Mouse (Mus musculus): ENCODE results near the gene Trim16. TPM values are rescaled to one million over a fixed set of nuclear protein-coding genes. Genes with fewer than 3 reads are reported as not detected.

The Trim16 gene
- 14.9 and 16.3 TPM in 2 replicates for polyA plus RNA-seq (2015; fragmentation: Nextera tagmentation; extraction: Ambion mirVana)

- Histone ChIP-seq H3K9ac (peak within 1 kb of the TSS; percentile 41), H3K27me3 (no peaks in the 10 kb centered on the region), H3K9me3 (replicated peaks) (no peaks in the 10 kb centered on the region), H3K4me3 (replicated peaks) (peak within 1 kb of the TSS; percentile 48), H3K27ac (peak within 1 kb of the TSS; percentile 88), H3K36me3 (0 out of 2 replicates have a peak, but pooled peaks cover 2% of the 10 kb centered on the region), H3K4me2 (peak within 1 kb of the TSS; percentile 69), H3K4me1 (peaks cover 42% of the 10 kb centered on the region)
- 3% methylated on average over 15 of the region's 15 CpGs for WGBS
- peak; percentile 78 for ATAC-seq (replicated peaks; ENCODE audit: low FRiP score)
Observed at GRCm38 (mm10) chr11:62820059-62820541, at the start of gene Trim16. TSS of gene Trim16 (plus strand) at chr11:62820231.

GRCm38 (mm10) chr11:62776510-62776909 is 43.5 kb upstream of the Trim16 start:
- H3K9ac ChIP-seq = no peak overlapping the region
- 95% methylated on average over 7 of the region's 7 CpGs for WGBS
- peaks cover 47% of the 10 kb centered on the region for H3K36me3 ChIP-seq
- no peak overlapping the region for H3K4me2 ChIP-seq
- peaks cover 34% of the 10 kb centered on the region for H3K9me3 ChIP-seq (replicated peaks)
- no peaks in the 10 kb centered on the region for H3K27me3 ChIP-seq
- no peak for ATAC-seq (replicated peaks; ENCODE audit: low FRiP score)
- no peaks in the 10 kb centered on the region for H3K4me1 ChIP-seq
- no peak overlapping the region for H3K4me3 ChIP-seq (replicated peaks)
- H3K27ac ChIP-seq = no peak overlapping the region

DNA sequence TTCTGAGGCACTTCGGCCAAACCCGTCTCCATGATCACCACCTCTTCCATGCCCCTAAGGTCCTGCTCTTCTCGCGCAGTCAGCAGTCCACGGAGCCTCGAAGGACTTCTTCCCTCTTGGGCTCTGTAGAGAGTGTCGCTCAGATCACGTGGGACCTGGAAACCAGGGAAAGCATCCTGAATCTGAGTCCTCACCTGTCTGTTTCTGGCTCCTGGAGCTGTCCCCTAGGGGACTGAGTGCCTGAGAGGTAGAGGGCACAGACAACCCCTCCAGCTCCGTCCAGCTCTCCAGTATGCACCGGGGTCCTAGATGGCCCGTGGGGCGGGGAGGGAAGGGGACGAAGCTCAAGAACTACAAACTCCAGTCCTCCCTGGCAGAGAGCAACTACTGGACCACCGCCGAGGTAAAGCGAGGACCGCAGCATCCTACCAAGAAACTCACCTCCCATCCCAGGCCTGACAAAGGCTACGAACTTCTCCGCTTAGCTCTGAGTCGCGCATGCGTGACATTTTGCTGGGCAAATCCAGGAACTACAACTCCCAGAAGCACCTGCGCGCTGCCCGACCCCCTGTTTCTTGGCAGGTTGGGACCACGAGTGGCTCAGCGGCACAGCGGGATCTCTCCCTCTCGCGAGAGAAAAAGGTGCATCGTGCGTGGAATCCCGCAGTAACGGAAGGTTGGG is 31.0 kb upstream of the Trim16 start, which contains the start of gene Zfp286:
Zfp286 (minus strand) TSS at position 528 of the 682 bp plus-strand sequence.
- H3K4me3 ChIP-seq (replicated peaks) = peak within 1 kb of the TSS; percentile 63
- H3K27ac ChIP-seq = no peak within 1 kb of the TSS
- peak; percentile 95 for ATAC-seq (replicated peaks; ENCODE audit: low FRiP score)
- peaks cover 9% of the 10 kb centered on the region for H3K4me1 ChIP-seq
- H3K4me2 ChIP-seq = peak within 1 kb of the TSS; percentile 90
- peak within 1 kb of the TSS; percentile 70 for H3K9ac ChIP-seq
- WGBS = 6% methylated on average over 34 of the region's 34 CpGs
- peaks cover 24% of the 10 kb centered on the region for H3K36me3 ChIP-seq
- no peaks in the 10 kb centered on the region for H3K27me3 ChIP-seq
- H3K9me3 ChIP-seq (replicated peaks) = no peaks in the 10 kb centered on the region

DNA sequence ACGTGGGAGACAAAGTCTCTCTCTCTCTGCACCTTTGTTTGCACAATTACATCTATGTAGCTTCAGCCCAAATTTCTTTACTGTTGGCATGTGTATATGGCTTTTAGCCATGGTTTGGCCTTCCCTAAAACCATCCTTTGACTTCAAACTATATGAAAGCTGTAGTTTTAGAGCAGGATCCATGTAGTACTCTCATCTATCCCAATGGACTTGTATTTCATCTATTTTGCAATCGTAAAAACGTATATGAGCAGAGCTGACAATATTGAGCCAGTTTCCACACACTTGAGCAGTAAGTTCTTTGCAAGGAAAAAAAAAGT is 30.5 kb upstream of the Trim16 start:
- H3K9me3 ChIP-seq (replicated peaks) = no peaks in the 10 kb centered on the region
- H3K27me3 ChIP-seq = no peaks in the 10 kb centered on the region
- peaks cover 9% of the 10 kb centered on the region for H3K4me1 ChIP-seq
- no peak for ATAC-seq (replicated peaks; ENCODE audit: low FRiP score)
- H3K27ac ChIP-seq = no peak overlapping the region
- H3K4me3 ChIP-seq (replicated peaks) = peak overlapping the region; percentile 63
- peak overlapping the region; percentile 70; the same call in 1 of the 2 replicates for H3K9ac ChIP-seq
- peak overlapping the region; percentile 90 for H3K4me2 ChIP-seq
- H3K36me3 ChIP-seq = peaks cover 19% of the 10 kb centered on the region
- 52% methylated on average over 3 of the region's 3 CpGs for WGBS

- Histone ChIP-seq H3K27ac (no peak overlapping the region), H3K27me3 (no peaks in the 10 kb centered on the region), H3K4me2 (no peak overlapping the region), H3K9me3 (replicated peaks) (no peaks in the 10 kb centered on the region), H3K4me3 (replicated peaks) (no peak overlapping the region), H3K36me3 (no peaks in the 10 kb centered on the region), H3K9ac (no peak overlapping the region), H3K4me1 (no peaks in the 10 kb centered on the region)
- ATAC-seq (replicated peaks; ENCODE audit: low FRiP score) = no peak
- WGBS = 56% methylated on average over 13 of the region's 13 CpGs
Observed at GRCm38 (mm10) chr11:62804119-62804518, 15.9 kb upstream of the Trim16 start.

- Histone ChIP-seq H3K4me3 (replicated peaks) (no peak overlapping the region), H3K9me3 (replicated peaks) (no peaks in the 10 kb centered on the region), H3K9ac (no peak overlapping the region), H3K4me1 (no peaks in the 10 kb centered on the region), H3K27ac (no peak overlapping the region), H3K27me3 (no peaks in the 10 kb centered on the region), H3K36me3 (no peaks in the 10 kb centered on the region), H3K4me2 (no peak overlapping the region)
- WGBS = 96% methylated on average over 2 of the region's 2 CpGs
- ATAC-seq (replicated peaks; ENCODE audit: low FRiP score) = no peak
Observed at GRCm38 (mm10) chr11:62807965-62808364, 12.1 kb upstream of the Trim16 start.

DNA sequence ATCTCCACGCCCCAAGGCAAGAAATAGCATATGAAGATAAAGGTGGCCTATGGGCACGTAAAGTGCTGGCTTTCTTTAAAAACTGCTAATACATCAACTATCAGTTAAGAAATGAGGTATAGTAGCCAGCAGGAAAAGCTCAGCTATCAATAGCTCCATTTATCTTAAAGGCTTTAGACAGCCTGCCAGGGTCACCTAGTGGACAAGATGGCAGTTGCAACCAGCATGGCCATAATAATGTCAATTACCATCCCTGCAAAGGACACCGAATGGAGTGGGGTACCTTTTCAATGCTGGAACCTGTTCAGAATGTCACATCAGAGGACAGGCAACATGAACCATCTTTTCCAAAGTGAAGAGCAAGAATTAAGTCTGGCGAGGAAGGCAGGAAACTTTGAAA is 10.8 kb upstream of the Trim16 start:
- no peak overlapping the region for H3K4me3 ChIP-seq (replicated peaks)
- WGBS = 63% methylated on average over 4 of the region's 4 CpGs
- no peak for ATAC-seq (replicated peaks; ENCODE audit: low FRiP score)

DNA sequence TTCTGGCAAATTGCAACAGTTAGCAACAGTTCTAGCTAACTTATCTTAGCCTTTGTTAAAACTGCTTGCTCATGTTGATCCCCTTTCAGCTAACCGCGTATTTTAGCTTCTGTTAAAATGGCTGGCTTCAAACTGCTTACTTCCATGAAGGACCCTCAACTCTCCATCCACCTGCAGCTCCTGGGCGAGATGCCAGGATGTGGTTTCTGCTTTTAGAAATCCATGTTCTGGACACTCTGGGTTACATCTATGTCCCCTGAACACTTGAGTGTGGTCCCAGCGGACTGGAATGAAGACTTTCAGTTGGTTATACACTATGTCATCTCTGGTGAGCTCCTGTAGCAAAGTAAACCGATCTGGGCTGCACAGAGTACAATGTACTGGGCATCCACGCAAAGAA is 7.8 kb upstream of the Trim16 start:
- H3K36me3 ChIP-seq = no peaks in the 10 kb centered on the region
- no peaks in the 10 kb centered on the region for H3K27me3 ChIP-seq
- 0 out of 2 replicates have a peak, but pooled peaks cover 4% of the 10 kb centered on the region for H3K4me1 ChIP-seq
- H3K9ac ChIP-seq = no peak overlapping the region
- no peak overlapping the region for H3K4me2 ChIP-seq
- H3K4me3 ChIP-seq (replicated peaks) = no peak overlapping the region
- WGBS = 89% methylated on average over 6 of the region's 6 CpGs
- no peak overlapping the region for H3K27ac ChIP-seq
- no peak for ATAC-seq (replicated peaks; ENCODE audit: low FRiP score)
- H3K9me3 ChIP-seq (replicated peaks) = no peaks in the 10 kb centered on the region

More for the DNA sequence above, 10.8 kb upstream of the Trim16 start:
- Histone ChIP-seq H3K27me3 (no peaks in the 10 kb centered on the region), H3K27ac (no peak overlapping the region), H3K9ac (no peak overlapping the region), H3K4me1 (0 out of 2 replicates have a peak, but pooled peaks cover 4% of the 10 kb centered on the region), H3K36me3 (no peaks in the 10 kb centered on the region), H3K9me3 (replicated peaks) (no peaks in the 10 kb centered on the region), H3K4me2 (no peak overlapping the region)

DNA sequence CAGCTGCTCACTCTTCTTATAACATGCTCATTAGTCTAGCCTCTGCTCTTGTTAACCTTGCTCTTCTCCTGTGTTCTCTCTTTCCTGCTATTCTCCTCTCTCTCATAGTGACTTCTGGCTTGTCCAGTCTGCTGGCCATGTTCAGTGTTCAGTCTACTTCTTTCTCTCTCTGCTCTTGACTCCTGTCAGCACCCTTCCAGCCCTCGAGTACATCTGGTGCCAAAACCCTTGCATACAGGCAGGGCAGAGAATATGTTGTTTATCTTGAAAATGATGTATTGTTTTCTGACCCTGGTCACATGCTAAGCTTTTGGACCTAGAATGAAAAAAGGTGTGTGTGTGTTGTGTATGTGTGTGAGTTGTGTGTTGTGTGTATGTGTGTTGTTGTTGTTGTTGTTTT is 6.5 kb upstream of the Trim16 start:
- ATAC-seq (replicated peaks; ENCODE audit: low FRiP score) = no peak
- 0 out of 2 replicates have a peak, but pooled peaks cover 4% of the 10 kb centered on the region for H3K4me1 ChIP-seq
- H3K27me3 ChIP-seq = no peaks in the 10 kb centered on the region
- no peak overlapping the region for H3K9ac ChIP-seq
- 26% methylated on average over 1 of the region's 1 CpGs for WGBS
- H3K4me3 ChIP-seq (replicated peaks) = no peak overlapping the region
- H3K4me2 ChIP-seq = no peak overlapping the region
- no peak overlapping the region for H3K27ac ChIP-seq
- H3K36me3 ChIP-seq = no peaks in the 10 kb centered on the region
- no peaks in the 10 kb centered on the region for H3K9me3 ChIP-seq (replicated peaks)

DNA sequence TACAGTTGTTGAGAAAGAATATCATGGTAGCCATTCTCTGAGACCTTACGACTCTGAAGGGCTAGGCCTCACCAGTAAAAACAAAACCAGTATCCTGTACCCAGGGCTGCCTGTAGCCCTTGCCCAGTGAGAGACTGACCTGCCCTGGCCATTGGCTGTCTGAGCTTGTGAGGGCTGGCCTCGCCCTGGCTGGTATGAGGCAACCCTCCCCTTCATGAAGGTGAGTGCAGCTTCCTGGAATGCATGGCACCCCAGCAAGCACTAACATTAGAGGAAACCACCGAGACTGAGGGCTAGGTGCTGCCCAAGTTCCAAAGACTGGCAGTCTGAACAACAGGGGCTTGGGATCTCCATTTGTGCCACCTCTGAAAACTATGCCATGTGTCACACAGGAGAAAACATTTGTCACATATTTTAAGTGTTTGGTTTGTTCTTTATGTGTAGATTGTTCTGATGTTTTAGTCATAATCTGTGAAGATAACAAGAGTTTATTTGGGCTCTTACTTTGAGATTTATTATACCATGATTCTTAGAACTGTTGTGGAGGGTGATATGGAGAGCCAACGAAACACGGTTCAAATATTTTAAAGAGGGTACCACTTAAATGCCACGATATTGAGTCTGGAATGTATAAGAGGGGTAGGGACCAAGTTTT is 5.9 kb upstream of the Trim16 start:
- H3K4me1 ChIP-seq = 0 out of 2 replicates have a peak, but pooled peaks cover 4% of the 10 kb centered on the region
- H3K9ac ChIP-seq = no peak overlapping the region
- no peak overlapping the region for H3K4me3 ChIP-seq (replicated peaks)
- no peak for ATAC-seq (replicated peaks; ENCODE audit: low FRiP score)
- H3K4me2 ChIP-seq = no peak overlapping the region
- 72% methylated on average over 6 of the region's 6 CpGs for WGBS
- no peaks in the 10 kb centered on the region for H3K27me3 ChIP-seq
- H3K9me3 ChIP-seq (replicated peaks) = no peaks in the 10 kb centered on the region
- H3K27ac ChIP-seq = no peak overlapping the region
- H3K36me3 ChIP-seq = no peaks in the 10 kb centered on the region

GRCm38 (mm10) chr11:62814625-62815024 is 5.4 kb upstream of the Trim16 start:
- no peaks in the 10 kb centered on the region for H3K27me3 ChIP-seq
- no peak overlapping the region for H3K4me2 ChIP-seq
- WGBS = 69% methylated on average over 4 of the region's 4 CpGs
- ATAC-seq (replicated peaks; ENCODE audit: low FRiP score) = no peak
- no peaks in the 10 kb centered on the region for H3K9me3 ChIP-seq (replicated peaks)
- no peak overlapping the region for H3K4me3 ChIP-seq (replicated peaks)
- peaks cover 9% of the 10 kb centered on the region for H3K4me1 ChIP-seq
- no peak overlapping the region for H3K27ac ChIP-seq
- no peaks in the 10 kb centered on the region for H3K36me3 ChIP-seq
- H3K9ac ChIP-seq = no peak overlapping the region

DNA sequence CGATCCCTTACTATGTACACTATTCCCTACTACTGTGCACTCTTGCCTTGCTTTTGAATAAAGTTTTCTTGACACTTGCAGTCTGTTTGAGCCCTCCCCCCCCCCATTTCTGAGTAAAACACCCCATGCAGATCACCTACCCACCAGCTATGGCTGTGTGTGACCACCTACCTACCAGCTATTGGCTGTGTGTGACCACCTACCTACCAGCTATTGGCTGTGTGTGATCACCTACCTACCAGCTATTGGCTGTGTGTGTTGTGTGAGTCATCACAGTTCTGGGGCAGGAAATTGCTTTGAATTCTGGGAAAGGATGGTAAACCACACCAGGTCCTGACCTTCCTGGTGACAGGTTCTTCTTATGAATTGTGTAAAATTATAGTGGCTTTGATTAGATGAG is 4.6 kb upstream of the Trim16 start:
- Histone ChIP-seq H3K27ac (no peak overlapping the region), H3K4me2 (no peak overlapping the region), H3K36me3 (no peaks in the 10 kb centered on the region), H3K9ac (no peak overlapping the region), H3K9me3 (replicated peaks) (no peaks in the 10 kb centered on the region), H3K27me3 (no peaks in the 10 kb centered on the region), H3K4me3 (replicated peaks) (no peak overlapping the region), H3K4me1 (peaks cover 17% of the 10 kb centered on the region)
- no peak for ATAC-seq (replicated peaks; ENCODE audit: low FRiP score)
- WGBS = 93% methylated on average over 1 of the region's 1 CpGs

Measured in kidney, embryonic 15.5 days (tissue).